Mouse (Mus musculus) midbrain, postnatal 0 days (tissue): Measurements from ENCODE around the gene B430305J03Rik. TPM values are rescaled to one million over a fixed set of nuclear protein-coding genes. Genes with fewer than 3 reads are reported as not detected.

Experiments used
- ATAC-seq: fragments of 200-750 bp; cut with Nextera tagmentation; 2 replicates; pipeline ENCODE4 v1.8.0; 2017; ENCODE audit warnings: moderate number of reproducible peaks, mild to moderate bottlenecking, moderate TSS enrichment, moderate library complexity; ENCODE audit not compliant: low FRiP score
- DNase-seq: peaks from one replicate; pipeline ENCODE4 v3.0.0-alpha.2; 2015; ENCODE audit warnings: low spot score
- H3K27ac ChIP-seq: fragments of 300-500 bp; sonication (generic); 2 replicates; pipeline ENCODE4 v1.5.1; 2014; ENCODE audit warnings: low read depth, mild to moderate bottlenecking, low read length, mixed read lengths
- H3K27me3 ChIP-seq: fragments of 300-500 bp; sonication (generic); 2 replicates; pipeline ENCODE4 v1.6.1; 2014; ENCODE audit warnings: low read length, control low read depth, mixed read lengths; ENCODE audit not compliant: insufficient read depth
- H3K36me3 ChIP-seq: fragments of 300-500 bp; sonication (generic); 2 replicates; pipeline ENCODE4 v1.6.1; 2014; ENCODE audit warnings: low read length, control low read depth, mixed read lengths; ENCODE audit not compliant: insufficient read depth
- H3K4me1 ChIP-seq: fragments of 300-500 bp; sonication (generic); 2 replicates; pipeline ENCODE4 v1.6.1; 2014; ENCODE audit warnings: mild to moderate bottlenecking, control low read depth, antibody characterized with exemption, low read length, mixed read lengths; ENCODE audit not compliant: insufficient read depth
- H3K4me2 ChIP-seq: fragments of 300-500 bp; sonication (generic); 2 replicates; pipeline ENCODE4 v1.6.1; 2014; ENCODE audit warnings: low read depth, mild to moderate bottlenecking, low read length, mixed read lengths; ENCODE audit not compliant: poor library complexity, severe bottlenecking
- H3K4me3 ChIP-seq: fragments of 300-500 bp; sonication (generic); 2 replicates; pipeline ENCODE4 v1.5.1; 2014; ENCODE audit warnings: low read depth, mild to moderate bottlenecking, low read length, moderate library complexity
- H3K9ac ChIP-seq: fragments of 300-500 bp; sonication (generic); replicated peaks from 2 replicates; pipeline ENCODE4 v1.6.1; 2014; ENCODE audit warnings: mild to moderate bottlenecking, low read length, moderate library complexity, mixed read lengths; ENCODE audit not compliant: poor library complexity, severe bottlenecking
- H3K9me3 ChIP-seq: fragments of 300-500 bp; sonication (generic); 2 replicates; pipeline ENCODE4 v1.6.1; 2016; ENCODE audit warnings: low read length, control low read depth
- CTCF ChIP-seq: IDR thresholded peaks from 2 replicates; pipeline ENCODE4 v1.5.1; 2016; ENCODE audit warnings: antibody characterized with exemption, mild to moderate bottlenecking
- WGBS: fragments of 180-500 bp; shearing (Covaris S2); extraction: QIAGEN DNeasy Blood & Tissue Kit; methylation state at CpG from one replicate; pipeline ENCODE4 v1.1.7; 2014; 5-methylcytosine and 5-hydroxymethylcytosine counted together
- polyA plus RNA-seq: library from polyadenylated mRNA; unstranded; fragments of >200 nt; fragmentation: Nextera tagmentation; extraction: Ambion mirVana; gene quantifications from 2 replicates; pipeline ENCODE4 v1.2.1, GENCODE M21; 2015
- total RNA-seq: library from RNA; depleted of rRNA; stranded (reverse); fragments of >200 nt; gene quantifications from 2 replicates; pipeline ENCODE4 v1.2.3, GENCODE M21; 2014; rRNA removed

The B430305J03Rik gene
- total RNA-seq (1.8 and 2.6 TPM in 2 replicates), polyA plus RNA-seq (not detected in 2 replicates)

DNA sequence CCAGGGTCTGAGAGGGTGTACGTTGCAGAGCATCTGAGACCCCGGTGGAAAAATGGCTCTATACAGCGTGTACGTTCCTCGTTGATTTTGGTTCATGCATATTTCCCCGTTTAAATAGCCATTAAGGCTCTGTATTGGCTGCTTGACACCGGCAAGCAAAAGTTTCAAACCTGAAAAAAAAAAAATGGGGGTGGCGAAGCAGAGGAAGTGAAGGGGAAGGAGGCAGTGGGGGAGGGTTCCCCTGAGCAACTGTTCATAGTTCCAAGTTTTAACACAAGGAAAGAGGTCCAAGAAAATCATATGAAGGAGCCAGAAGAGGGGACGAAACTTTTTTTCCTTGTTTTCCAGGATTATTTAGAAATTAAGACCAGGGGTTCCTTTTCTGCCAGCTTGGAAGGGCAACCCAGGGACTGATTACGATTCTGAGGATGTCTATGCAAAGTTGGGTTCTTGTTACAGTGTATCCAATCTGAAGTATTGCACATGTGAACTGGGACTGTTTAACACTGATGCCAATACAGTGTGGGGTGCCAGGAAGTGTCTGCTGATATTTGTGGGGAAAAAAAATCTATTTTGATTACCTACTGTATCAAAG is at the start of gene B430305J03Rik:
B430305J03Rik (minus strand) TSS at position 173 of the 595 bp plus-strand sequence.
- Histone ChIP-seq H3K9me3 (no peaks in the 10 kb centered on the region), H3K27me3 (no peaks in the 10 kb centered on the region), H3K36me3 (no peaks in the 10 kb centered on the region), H3K4me3 (peak within 1 kb of the TSS; percentile 95), H3K4me2 (peak within 1 kb of the TSS; percentile 96), H3K27ac (peak within 1 kb of the TSS; percentile 85), H3K4me1 (peaks cover 13% of the 10 kb centered on the region; the same call in 1 of the 2 replicates), H3K9ac (peak within 1 kb of the TSS; percentile 91)
- peak; percentile 22 for DNase-seq
- 1% methylated on average over 10 of the region's 10 CpGs for WGBS
- no peak for ATAC-seq
- no peak for TF ChIP-seq CTCF

- Histone ChIP-seq H3K27ac (no peak overlapping the region), H3K9me3 (no peaks in the 10 kb centered on the region), H3K9ac (no peak overlapping the region), H3K4me2 (no peak overlapping the region), H3K4me3 (no peak overlapping the region), H3K36me3 (no peaks in the 10 kb centered on the region), H3K4me1 (no peaks in the 10 kb centered on the region), H3K27me3 (no peaks in the 10 kb centered on the region)
- DNase-seq (no peak), ATAC-seq (no peak)
- WGBS = 89% methylated on average over 6 of the region's 6 CpGs
- TF ChIP-seq CTCF = no peak
Observed at GRCm38 (mm10) chr3:61409683-61410082, 43.9 kb upstream of the B430305J03Rik start.

- Histone ChIP-seq H3K9me3 (no peaks in the 10 kb centered on the region), H3K27ac (no peak overlapping the region), H3K36me3 (no peaks in the 10 kb centered on the region), H3K4me1 (no peaks in the 10 kb centered on the region), H3K9ac (no peak overlapping the region), H3K4me2 (no peak overlapping the region), H3K27me3 (no peaks in the 10 kb centered on the region), H3K4me3 (no peak overlapping the region)
- 82% methylated on average over 4 of the region's 4 CpGs for WGBS
- no peak for TF ChIP-seq CTCF
- ATAC-seq (no peak), DNase-seq (no peak)
Observed at GRCm38 (mm10) chr3:61406921-61407320, 41.2 kb upstream of the B430305J03Rik start.

- Histone ChIP-seq H3K9me3 (no peaks in the 10 kb centered on the region), H3K27me3 (no peaks in the 10 kb centered on the region), H3K27ac (no peak overlapping the region), H3K4me3 (no peak overlapping the region), H3K9ac (no peak overlapping the region), H3K36me3 (no peaks in the 10 kb centered on the region), H3K4me2 (no peak overlapping the region), H3K4me1 (no peaks in the 10 kb centered on the region)
- TF ChIP-seq CTCF = no peak
- DNase-seq (no peak), ATAC-seq (no peak)
- 58% methylated on average over 1 of the region's 1 CpGs for WGBS
Observed at GRCm38 (mm10) chr3:61400823-61401387, 35.2 kb upstream of the B430305J03Rik start.

DNA sequence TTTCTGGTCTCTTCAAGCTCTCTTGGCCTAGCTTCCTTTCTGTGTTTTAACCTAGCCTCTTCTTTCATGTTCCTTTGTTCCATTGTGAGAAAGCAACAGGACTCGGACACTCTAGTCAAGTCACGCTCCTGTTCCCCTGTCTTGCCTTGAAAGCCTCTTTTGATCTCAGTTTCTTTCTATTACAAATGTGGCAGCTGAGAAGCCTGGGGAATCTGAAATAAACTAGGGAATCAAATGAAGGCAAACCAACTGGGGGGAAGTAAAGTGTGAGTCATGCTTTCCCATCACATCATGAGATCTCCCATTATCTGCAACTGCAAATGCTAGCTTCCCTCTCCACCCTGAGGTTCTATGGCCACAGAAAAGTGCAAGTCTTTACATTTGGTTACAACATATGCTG is 31.0 kb upstream of the B430305J03Rik start:
- 14% methylated on average over 2 of the region's 2 CpGs for WGBS
- ATAC-seq (0 out of 2 replicates have a peak, but pooled peaks have one; percentile 3), DNase-seq (no peak)
- H3K4me1 ChIP-seq = no peaks in the 10 kb centered on the region
- H3K4me2 ChIP-seq = no peak overlapping the region
- no peak overlapping the region for H3K27ac ChIP-seq
- no peaks in the 10 kb centered on the region for H3K27me3 ChIP-seq
- H3K9ac ChIP-seq = no peak overlapping the region
- no peaks in the 10 kb centered on the region for H3K36me3 ChIP-seq
- H3K4me3 ChIP-seq = no peak overlapping the region
- no peaks in the 10 kb centered on the region for H3K9me3 ChIP-seq
- no peak for TF ChIP-seq CTCF

DNA sequence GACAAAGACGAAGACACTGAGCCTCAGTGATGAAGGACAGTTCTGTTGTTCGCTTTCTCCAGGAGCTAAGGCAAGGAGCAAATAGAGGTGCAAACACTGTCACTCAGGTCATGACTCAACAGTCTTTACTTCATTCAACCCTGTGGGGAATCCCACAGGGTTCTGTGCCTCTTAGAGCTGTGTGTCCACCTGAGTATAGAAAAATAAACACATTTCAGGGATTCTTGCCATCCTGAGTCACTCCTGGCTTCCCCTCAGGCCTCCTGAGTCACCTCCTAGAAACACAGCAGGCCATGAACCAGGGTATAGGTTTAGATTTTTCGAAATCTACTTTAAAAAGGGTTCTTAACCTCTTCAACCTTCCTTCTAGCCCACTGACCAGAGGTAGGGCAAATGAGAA is 29.6 kb upstream of the B430305J03Rik start:
- DNase-seq (no peak), ATAC-seq (no peak)
- Histone ChIP-seq H3K4me2 (no peak overlapping the region), H3K4me1 (no peaks in the 10 kb centered on the region), H3K27me3 (no peaks in the 10 kb centered on the region), H3K27ac (no peak overlapping the region), H3K9ac (no peak overlapping the region), H3K36me3 (no peaks in the 10 kb centered on the region), H3K9me3 (no peaks in the 10 kb centered on the region), H3K4me3 (no peak overlapping the region)
- 91% methylated on average over 3 of the region's 3 CpGs for WGBS
- no peak for TF ChIP-seq CTCF
